Mouse (Mus musculus): Measurements from ENCODE around the gene Pla2g2d. TPM values are rescaled to one million over a fixed set of nuclear protein-coding genes. Genes with fewer than 3 reads are reported as not detected.

Pla2g2d gene
- polyA plus RNA-seq (2015; fragmentation: Nextera tagmentation; extraction: Ambion mirVana), result 0.08 TPM in 1 of 2 replicates, not detected in the other

DNA sequence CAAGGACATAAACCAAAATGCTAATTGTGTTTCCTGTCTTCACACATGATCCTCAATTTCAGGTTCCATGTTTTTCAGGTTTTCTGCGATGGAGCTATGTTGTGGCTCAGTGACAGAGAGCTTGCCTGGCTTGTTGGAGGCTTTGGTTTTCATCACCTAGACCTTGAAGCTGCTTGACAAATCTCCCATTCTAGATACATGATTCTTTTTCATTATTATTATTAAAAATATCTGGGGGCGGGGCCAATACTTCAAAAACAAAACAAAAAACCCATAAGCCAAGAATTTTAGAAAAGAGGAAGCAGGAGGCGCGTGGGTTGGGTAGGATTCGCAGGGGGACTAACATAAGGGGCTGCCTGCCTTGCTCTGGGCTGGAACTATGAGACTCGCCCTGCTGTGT lies at the start of gene Pla2g2d:
Pla2g2d (plus strand) TSS at position 301 of the 400 bp plus-strand sequence.
- H3K4me1 ChIP-seq, result no peaks in the 10 kb centered on the region
- no peaks in the 10 kb centered on the region for H3K36me3 ChIP-seq (ENCODE audit: poor library complexity, severe bottlenecking)
- no peak for ATAC-seq
- no peak within 1 kb of the TSS for H3K27ac ChIP-seq
- H3K9me3 ChIP-seq (replicated peaks), result no peaks in the 10 kb centered on the region
- H3K9ac ChIP-seq, result no peak within 1 kb of the TSS
- H3K4me3 ChIP-seq, result no peak within 1 kb of the TSS
- no peaks in the 10 kb centered on the region for H3K27me3 ChIP-seq
- H3K4me2 ChIP-seq, result no peak within 1 kb of the TSS
- WGBS, result 86% methylated on average over 6 of the region's 6 CpGs

DNA sequence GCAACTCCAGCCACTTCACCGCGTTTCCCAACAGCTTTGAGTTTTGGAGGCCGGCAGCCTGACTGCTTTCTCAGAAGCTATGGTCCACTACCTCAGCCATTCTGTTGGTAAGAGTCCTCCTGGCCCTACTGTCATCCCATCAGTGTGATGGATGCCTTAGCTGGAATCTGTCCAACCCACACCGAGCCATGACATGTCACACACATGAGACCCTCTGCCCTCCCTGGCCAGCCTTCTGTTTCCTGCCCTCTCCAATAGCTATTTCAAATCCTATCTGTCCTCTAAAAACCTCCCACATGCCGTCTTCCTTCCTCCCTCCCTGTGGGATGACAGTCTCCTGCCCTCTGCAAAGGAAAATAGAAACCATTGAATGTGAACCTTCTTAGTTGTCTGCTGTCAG lies 49.8 kb upstream of the Pla2g2d start:
- no peaks in the 10 kb centered on the region for H3K36me3 ChIP-seq (ENCODE audit: poor library complexity, severe bottlenecking)
- H3K4me3 ChIP-seq, result no peak overlapping the region
- H3K4me2 ChIP-seq, result no peak overlapping the region
- H3K9me3 ChIP-seq (replicated peaks), result no peaks in the 10 kb centered on the region
- H3K9ac ChIP-seq, result no peak overlapping the region
- no peak overlapping the region for H3K27ac ChIP-seq
- WGBS, result 91% methylated on average over 5 of the region's 5 CpGs
- H3K4me1 ChIP-seq, result peaks cover 31% of the 10 kb centered on the region
- no peak for ATAC-seq
- peaks cover 6% of the 10 kb centered on the region; the same call in 1 of the 2 replicates for H3K27me3 ChIP-seq

DNA sequence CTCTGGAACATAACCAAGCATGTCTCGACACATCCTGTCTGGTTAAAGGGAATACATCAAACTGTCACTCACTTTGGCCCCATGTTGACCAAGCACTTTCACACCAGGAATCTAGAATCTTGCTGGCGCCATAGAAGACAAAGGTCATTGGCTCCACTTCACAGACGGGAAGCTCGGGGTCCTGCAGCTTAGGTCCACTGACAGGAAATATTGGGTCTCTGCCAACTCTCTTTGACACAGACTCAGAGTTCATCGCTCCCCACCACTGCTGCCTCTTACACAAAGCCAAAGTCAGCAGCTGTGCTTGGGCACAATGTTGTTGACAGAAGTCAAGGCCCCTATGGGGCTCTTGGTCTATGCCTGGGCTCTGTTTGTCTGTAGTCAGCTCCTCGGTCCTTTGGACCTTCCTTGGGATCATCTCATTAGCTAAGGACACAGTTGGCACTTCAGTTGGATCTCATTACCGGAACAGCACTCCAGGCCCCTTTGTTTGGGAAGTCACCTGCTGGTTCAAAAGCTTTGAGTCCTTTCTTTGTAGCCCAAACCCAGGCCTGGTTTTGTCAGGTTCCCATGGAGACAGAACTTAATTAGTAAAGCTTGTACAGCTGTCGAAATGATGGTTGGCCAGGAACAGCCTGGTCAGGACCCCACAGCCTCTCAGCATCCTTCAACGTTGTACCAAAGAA lies 46.4 kb upstream of the Pla2g2d start:
- no peak overlapping the region for H3K4me3 ChIP-seq
- no peak overlapping the region for H3K4me2 ChIP-seq
- 12% methylated on average over 9 of the region's 9 CpGs for WGBS
- H3K9ac ChIP-seq, result no peak overlapping the region
- H3K4me1 ChIP-seq, result peaks cover 27% of the 10 kb centered on the region
- H3K27me3 ChIP-seq, result peaks cover 3% of the 10 kb centered on the region; the same call in 1 of the 2 replicates
- no peaks in the 10 kb centered on the region for H3K36me3 ChIP-seq (ENCODE audit: poor library complexity, severe bottlenecking)
- H3K27ac ChIP-seq, result no peak overlapping the region
- peak; percentile 63 for ATAC-seq
- H3K9me3 ChIP-seq (replicated peaks), result no peaks in the 10 kb centered on the region

DNA sequence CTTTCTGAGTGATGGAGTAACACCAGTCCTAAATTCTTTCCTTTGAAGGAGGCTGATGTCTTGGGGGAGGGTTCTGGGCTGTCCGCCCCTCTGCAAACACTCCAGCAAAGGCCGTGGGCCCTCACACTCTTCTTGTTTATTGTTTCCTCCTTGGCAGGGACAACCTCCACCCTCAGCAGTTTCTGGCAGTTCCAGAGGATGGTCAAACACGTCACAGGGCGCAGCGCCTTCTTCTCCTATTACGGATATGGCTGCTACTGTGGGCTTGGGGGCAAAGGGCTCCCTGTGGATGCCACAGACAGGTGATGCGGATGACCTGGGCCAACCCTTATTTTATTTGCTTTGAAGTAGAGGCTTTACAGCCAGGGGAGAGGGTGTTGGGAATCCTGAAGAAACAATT lies 41.4 kb upstream of the Pla2g2d start:
- no peak for ATAC-seq
- Histone ChIP-seq H3K4me2 (no peak overlapping the region), H3K9me3 (replicated peaks) (no peaks in the 10 kb centered on the region), H3K36me3 (ENCODE audit: poor library complexity, severe bottlenecking) (no peaks in the 10 kb centered on the region), H3K4me1 (peaks cover 9% of the 10 kb centered on the region), H3K27me3 (no peaks in the 10 kb centered on the region), H3K4me3 (no peak overlapping the region), H3K27ac (no peak overlapping the region), H3K9ac (no peak overlapping the region)
- WGBS, result 83% methylated on average over 7 of the region's 7 CpGs

DNA sequence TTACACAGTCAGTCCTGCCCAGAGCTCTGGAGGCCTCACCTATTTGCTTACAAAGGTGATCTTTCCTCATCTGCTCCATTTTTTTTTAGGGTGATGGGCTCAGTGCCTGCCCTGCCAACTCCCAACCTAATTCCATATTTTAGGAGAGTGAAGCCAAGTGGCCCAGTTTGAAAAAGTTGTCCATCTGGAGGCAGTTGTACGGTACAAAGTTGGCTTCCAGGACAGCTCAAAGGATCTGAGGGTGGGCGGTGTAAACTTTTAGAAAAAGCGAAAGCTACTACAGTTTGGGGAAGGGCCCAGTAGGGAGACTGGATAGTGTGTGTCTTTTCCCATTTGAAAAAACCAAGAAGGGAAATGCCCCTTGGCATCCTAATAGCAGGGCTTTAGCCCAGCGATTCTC lies 40.7 kb upstream of the Pla2g2d start:
- H3K9me3 ChIP-seq (replicated peaks), result no peaks in the 10 kb centered on the region
- H3K9ac ChIP-seq, result no peak overlapping the region
- H3K36me3 ChIP-seq (ENCODE audit: poor library complexity, severe bottlenecking), result no peaks in the 10 kb centered on the region
- ATAC-seq, result no peak
- H3K4me2 ChIP-seq, result no peak overlapping the region
- no peak overlapping the region for H3K4me3 ChIP-seq
- H3K4me1 ChIP-seq, result peaks cover 6% of the 10 kb centered on the region; the same call in 1 of the 2 replicates
- WGBS, result 93% methylated on average over 4 of the region's 4 CpGs
- H3K27ac ChIP-seq, result no peak overlapping the region
- H3K27me3 ChIP-seq, result no peaks in the 10 kb centered on the region

DNA sequence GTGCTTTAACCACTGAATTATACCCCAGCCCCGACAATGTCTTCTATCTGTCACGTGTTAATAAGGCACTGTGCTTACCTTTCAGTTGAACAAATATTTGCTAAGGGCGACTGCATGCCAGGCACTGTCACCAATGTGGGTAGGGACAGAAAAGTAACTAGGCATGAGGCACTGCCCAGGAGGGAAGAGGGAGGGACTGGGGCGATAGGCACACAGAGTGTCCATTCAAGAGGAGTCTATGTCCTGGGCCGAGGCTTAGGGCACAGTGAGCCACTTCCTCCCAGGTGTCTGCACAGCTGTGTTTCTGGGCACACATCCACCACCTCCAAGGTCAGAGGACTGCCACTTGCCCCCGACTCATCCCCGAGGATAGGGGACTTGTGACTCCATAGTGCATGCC lies 38.5 kb upstream of the Pla2g2d start, which contains the start of gene Ubxn10:
Ubxn10 (minus strand) TSS at position 137 of the 400 bp plus-strand sequence.
- no peak within 1 kb of the TSS for H3K27ac ChIP-seq
- ATAC-seq, result no peak
- peaks cover 6% of the 10 kb centered on the region; the same call in 1 of the 2 replicates for H3K4me1 ChIP-seq
- WGBS, result 86% methylated on average over 7 of the region's 7 CpGs
- H3K27me3 ChIP-seq, result no peaks in the 10 kb centered on the region
- no peaks in the 10 kb centered on the region for H3K36me3 ChIP-seq (ENCODE audit: poor library complexity, severe bottlenecking)
- H3K4me3 ChIP-seq, result no peak within 1 kb of the TSS
- no peaks in the 10 kb centered on the region for H3K9me3 ChIP-seq (replicated peaks)
- no peak within 1 kb of the TSS for H3K4me2 ChIP-seq
- H3K9ac ChIP-seq, result no peak within 1 kb of the TSS

DNA sequence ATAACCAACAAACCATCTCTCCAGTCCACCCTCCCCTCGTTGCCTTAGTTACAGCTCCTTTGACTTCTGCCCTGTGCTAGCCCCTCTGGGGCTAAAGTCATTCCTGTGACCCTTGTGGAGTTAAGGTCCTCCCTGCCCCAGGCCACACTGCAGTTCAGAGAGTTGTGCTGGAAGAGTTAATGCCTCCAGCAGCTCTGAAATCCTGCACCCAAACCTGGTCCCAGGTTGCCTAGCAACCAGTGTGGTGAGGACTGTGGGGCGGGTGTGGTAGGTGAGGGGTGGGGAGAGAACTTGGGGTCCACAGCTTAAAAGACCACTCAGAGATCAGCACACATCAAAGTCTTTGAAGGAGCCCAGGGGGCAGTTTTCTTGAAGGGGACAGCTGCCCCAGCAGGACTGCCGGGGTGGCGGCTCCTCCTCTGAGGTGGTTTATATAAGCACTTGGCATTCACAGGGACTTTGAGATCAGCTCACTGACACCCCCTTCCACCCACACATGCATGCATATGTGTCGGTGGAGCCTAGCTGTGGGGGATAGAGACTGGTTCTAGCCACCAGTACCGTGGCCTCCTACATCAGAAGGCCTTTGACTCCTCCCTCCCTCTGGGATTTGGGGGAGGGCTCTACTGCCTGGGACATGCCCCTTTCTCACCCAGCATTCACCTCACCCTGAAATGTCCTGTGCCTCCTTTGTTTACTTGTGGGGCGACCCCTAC lies 36.2 kb upstream of the Pla2g2d start:
- Histone ChIP-seq H3K4me2 (no peak overlapping the region), H3K9me3 (replicated peaks) (no peaks in the 10 kb centered on the region), H3K4me1 (peaks cover 6% of the 10 kb centered on the region; the same call in 1 of the 2 replicates), H3K9ac (no peak overlapping the region), H3K27ac (no peak overlapping the region), H3K27me3 (no peaks in the 10 kb centered on the region), H3K36me3 (ENCODE audit: poor library complexity, severe bottlenecking) (no peaks in the 10 kb centered on the region), H3K4me3 (no peak overlapping the region)
- no peak for ATAC-seq
- WGBS, result 19% methylated on average over 7 of the region's 7 CpGs

DNA sequence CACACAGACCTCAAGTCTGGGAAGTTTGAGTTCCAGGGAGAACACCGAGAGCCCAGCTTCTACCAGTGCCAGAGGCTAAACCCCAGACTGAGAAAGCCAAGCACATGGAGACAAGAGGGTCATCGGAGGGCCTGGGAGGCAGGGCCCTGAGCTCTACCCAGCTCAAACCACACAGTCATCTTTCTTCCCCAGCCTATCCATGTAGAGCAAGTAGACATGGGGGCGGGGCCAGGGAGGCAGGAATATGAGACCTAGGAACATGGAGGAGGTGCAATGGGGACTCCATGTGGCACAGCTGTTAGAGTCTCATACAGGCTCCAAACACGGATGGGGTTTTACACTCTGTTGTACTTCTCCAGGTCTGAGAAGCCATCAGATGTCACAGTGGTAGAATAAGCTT lies 29.7 kb upstream of the Pla2g2d start:
- no peak for ATAC-seq
- H3K4me1 ChIP-seq, result peaks cover 11% of the 10 kb centered on the region; the same call in 1 of the 2 replicates
- H3K9me3 ChIP-seq (replicated peaks), result no peaks in the 10 kb centered on the region
- H3K4me2 ChIP-seq, result no peak overlapping the region
- H3K36me3 ChIP-seq (ENCODE audit: poor library complexity, severe bottlenecking), result no peaks in the 10 kb centered on the region
- no peak overlapping the region for H3K4me3 ChIP-seq
- WGBS, result 80% methylated on average over 4 of the region's 4 CpGs
- 0 out of 2 replicates have a peak, but pooled peaks cover 3% of the 10 kb centered on the region for H3K27me3 ChIP-seq
- H3K9ac ChIP-seq, result no peak overlapping the region
- no peak overlapping the region for H3K27ac ChIP-seq

DNA sequence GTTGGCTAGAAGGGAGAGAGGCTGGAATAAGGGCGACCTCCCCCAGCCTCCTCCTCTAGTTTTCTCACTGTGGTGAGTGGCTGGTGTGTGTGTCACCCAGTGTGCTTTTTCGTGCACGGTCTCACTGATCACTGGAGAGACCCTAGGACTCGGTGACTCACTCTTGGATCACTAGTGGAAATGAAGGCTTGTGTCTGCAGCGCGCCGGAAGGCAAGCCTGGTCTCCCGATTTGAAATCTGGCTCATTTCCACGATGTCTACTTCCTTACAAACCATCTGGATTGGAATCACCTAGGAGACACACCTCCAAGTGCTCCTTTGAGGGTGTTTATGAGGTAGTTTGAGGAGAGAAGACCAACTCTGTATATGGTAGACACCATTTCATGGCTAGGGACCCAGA lies 28.7 kb upstream of the Pla2g2d start:
- Histone ChIP-seq H3K4me3 (no peak overlapping the region), H3K27ac (no peak overlapping the region), H3K36me3 (ENCODE audit: poor library complexity, severe bottlenecking) (no peaks in the 10 kb centered on the region), H3K4me2 (no peak overlapping the region), H3K4me1 (peaks cover 11% of the 10 kb centered on the region; the same call in 1 of the 2 replicates), H3K27me3 (0 out of 2 replicates have a peak, but pooled peaks cover 3% of the 10 kb centered on the region), H3K9me3 (replicated peaks) (no peaks in the 10 kb centered on the region), H3K9ac (no peak overlapping the region)
- WGBS, result 83% methylated on average over 9 of the region's 9 CpGs
- ATAC-seq, result no peak

DNA sequence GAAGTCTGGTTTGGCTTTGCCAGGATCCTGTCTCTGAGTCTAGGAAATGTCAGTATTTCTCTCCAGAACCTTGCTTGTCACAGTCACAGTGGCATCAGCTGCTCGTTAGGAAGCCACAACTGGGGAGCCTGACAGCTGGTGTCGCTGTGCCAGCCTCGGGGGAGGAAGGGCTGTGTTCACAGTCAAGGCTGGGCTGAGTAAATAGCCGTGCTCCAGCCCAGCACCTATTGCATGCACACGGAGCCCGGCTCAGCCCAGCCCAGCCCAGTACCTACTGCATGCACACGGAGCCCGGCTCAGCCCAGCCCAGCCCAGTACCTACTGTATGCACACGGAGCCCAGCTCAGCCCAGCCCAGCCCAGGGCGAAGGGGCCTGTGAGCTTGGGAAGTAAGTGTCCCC lies 27.7 kb upstream of the Pla2g2d start:
- Histone ChIP-seq H3K36me3 (ENCODE audit: poor library complexity, severe bottlenecking) (no peaks in the 10 kb centered on the region), H3K4me3 (no peak overlapping the region), H3K27ac (no peak overlapping the region), H3K9ac (no peak overlapping the region), H3K4me2 (no peak overlapping the region), H3K4me1 (peaks cover 11% of the 10 kb centered on the region; the same call in 1 of the 2 replicates), H3K9me3 (replicated peaks) (no peaks in the 10 kb centered on the region), H3K27me3 (0 out of 2 replicates have a peak, but pooled peaks cover 3% of the 10 kb centered on the region)
- peak; percentile 57; the same call in 1 of the 2 replicates for ATAC-seq
- WGBS, result 53% methylated on average over 10 of the region's 10 CpGs

DNA sequence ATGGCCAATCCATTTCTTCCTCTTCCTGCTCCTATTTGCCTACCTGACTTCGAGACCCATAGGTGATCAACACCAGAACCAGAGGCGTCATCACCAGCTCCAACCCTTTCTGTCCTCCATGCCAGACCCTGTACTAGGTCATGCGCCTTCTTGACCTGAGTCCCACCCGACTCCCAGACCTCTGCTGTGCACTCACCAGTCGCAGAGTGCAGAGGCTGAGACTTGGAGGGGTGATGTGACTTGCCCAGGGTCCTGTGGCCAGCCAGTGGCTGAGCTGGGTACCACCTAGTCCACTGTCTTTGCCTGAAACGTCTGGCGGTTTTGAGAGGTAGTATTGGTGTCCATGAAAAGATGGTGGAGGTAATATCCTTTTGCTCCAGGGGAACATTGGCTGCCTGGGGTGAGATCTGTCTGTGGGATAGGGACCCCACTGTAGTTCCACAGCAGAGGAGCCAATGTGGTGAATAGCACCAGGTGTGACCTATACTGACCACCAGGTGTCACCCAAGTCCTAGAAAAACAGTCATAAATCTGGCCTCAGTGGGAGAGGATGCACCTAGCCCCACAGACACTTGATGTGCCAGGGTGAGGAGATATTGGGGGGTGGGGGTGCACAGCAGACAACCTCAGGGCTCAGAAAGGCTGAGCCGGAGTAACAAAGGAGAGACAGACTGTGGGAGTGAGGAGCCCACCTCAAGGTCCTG lies 27.0 kb upstream of the Pla2g2d start:
- Histone ChIP-seq H3K4me1 (peaks cover 11% of the 10 kb centered on the region; the same call in 1 of the 2 replicates), H3K4me3 (no peak overlapping the region), H3K9ac (no peak overlapping the region), H3K4me2 (no peak overlapping the region), H3K9me3 (replicated peaks) (no peaks in the 10 kb centered on the region), H3K36me3 (ENCODE audit: poor library complexity, severe bottlenecking) (no peaks in the 10 kb centered on the region), H3K27ac (no peak overlapping the region), H3K27me3 (0 out of 2 replicates have a peak, but pooled peaks cover 3% of the 10 kb centered on the region)
- ATAC-seq, result peak; percentile 70; the same call in 1 of the 2 replicates
- 56% methylated on average over 8 of the region's 8 CpGs for WGBS

DNA sequence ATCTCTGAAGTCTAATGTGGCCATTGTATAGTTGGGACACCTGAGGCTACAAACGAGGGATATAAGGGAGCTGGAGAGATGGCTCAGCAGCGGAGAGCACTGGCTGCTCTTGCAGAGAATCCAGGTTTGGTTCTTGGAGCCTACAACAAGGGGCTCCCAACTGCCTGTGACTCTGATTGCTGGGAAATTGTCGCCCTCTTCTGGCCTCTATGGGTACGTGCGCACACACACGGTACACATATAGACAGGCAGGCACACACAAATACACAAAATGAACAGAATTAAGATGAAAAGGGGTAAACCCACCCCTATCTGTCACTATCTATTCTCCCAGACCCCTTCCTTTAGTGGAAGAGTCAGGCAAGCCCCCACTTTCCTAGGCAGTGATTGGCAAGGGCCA lies 22.9 kb upstream of the Pla2g2d start:
- H3K27ac ChIP-seq, result no peak overlapping the region
- H3K9ac ChIP-seq, result no peak overlapping the region
- no peaks in the 10 kb centered on the region for H3K9me3 ChIP-seq (replicated peaks)
- H3K36me3 ChIP-seq (ENCODE audit: poor library complexity, severe bottlenecking), result no peaks in the 10 kb centered on the region
- no peak overlapping the region for H3K4me2 ChIP-seq
- WGBS, result 89% methylated on average over 6 of the region's 6 CpGs
- H3K4me1 ChIP-seq, result peaks cover 8% of the 10 kb centered on the region; the same call in 1 of the 2 replicates
- ATAC-seq, result no peak
- H3K27me3 ChIP-seq, result 0 out of 2 replicates have a peak, but pooled peaks cover 3% of the 10 kb centered on the region
- H3K4me3 ChIP-seq, result no peak overlapping the region

Measured in forebrain, embryonic 13.5 days (tissue).